Mouse (Mus musculus) activated CD4-positive, CD25-positive, alpha-beta regulatory T cell (primary cell): Measurements from ENCODE around the gene Gm44502. TPM values are rescaled to one million over a fixed set of nuclear protein-coding genes. Genes with fewer than 3 reads are reported as not detected.

Experiments
- polyA plus RNA-seq, 2 experiments: library from polyadenylated mRNA; unstranded; fragments of 100-300 nt; shearing (Covaris generic); gene quantifications; one replicate each; pipeline ENCODE4 v1.2.1; 2017

Gm44502 gene
- under 1 TPM in 1 of 2 experiments, not detected in 1; 0.20 TPM for polyA plus RNA-seq

DNA sequence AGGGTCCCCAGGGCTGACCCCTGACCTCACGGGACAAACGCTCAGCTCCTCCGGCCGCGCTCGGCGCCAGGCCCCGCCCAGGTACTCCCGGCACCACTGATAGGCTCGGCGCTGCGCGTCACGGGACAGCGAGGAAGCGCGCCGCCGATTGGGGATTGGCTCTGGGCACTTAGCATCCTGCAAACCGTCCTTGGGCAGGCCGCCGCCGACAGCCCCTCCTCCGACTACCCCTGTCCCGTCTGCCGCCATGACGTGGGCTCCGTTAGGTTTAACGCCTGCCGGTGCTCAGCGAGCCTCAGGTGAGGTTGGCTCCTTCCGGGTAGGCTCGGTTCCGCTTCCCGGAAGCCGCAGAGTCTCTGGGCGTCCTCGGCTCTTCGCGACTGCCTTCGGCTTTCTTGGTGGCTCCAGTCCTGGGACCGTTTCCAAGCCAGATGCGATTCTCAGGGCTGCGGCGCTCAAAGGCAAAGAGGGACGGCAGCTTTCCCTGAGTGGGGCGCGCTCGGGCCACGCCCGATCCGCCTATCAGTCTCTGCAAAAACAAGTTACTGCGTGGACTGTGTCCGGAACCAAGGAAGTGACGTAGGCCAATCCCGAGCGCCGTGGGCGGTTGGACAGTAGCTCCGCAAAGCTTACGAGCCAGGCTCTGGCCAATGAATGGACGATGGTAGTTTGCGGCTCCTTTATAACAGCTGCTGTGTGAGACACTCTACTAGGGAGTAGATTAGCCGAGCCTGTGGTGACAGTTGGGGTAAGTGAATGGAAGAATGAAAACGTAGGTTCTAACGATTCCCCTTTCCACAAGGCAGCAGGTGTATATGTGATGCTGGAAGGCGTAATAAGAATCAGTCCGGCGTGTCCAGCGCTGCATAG, at the start of gene Gm44502, which contains the start of the genes C730034F03Rik and Chkb:
Gm44502 (minus strand) TSS at position 345 of the 870 bp plus-strand sequence.
C730034F03Rik (plus strand) TSS at position 238 of the 870 bp plus-strand sequence.
Chkb (minus strand) TSS at position 557 of the 870 bp plus-strand sequence.

DNA sequence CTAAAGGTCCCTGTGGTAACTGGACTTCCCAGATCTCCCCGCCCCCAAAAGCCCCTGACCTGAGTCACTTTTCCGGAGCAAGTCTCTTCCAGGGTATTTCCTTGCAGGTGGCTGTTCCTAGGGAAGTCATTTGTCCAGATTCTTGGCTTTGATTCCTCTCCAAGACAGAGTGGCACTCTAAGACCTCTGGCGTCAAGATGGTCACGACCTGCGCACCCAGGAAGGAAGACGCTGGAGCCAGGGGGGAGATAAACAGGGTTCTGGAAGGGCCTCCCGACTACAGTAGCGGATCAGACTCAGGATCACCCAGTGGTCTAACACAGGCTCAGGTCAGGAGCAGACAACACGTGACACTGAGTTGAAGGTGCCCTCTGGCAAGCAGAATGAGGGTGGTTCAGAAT, 47.6 kb upstream of the Gm44502 start, which contains the start of gene Arsa:
Arsa (minus strand) TSS at position 335 of the 401 bp plus-strand sequence.

DNA sequence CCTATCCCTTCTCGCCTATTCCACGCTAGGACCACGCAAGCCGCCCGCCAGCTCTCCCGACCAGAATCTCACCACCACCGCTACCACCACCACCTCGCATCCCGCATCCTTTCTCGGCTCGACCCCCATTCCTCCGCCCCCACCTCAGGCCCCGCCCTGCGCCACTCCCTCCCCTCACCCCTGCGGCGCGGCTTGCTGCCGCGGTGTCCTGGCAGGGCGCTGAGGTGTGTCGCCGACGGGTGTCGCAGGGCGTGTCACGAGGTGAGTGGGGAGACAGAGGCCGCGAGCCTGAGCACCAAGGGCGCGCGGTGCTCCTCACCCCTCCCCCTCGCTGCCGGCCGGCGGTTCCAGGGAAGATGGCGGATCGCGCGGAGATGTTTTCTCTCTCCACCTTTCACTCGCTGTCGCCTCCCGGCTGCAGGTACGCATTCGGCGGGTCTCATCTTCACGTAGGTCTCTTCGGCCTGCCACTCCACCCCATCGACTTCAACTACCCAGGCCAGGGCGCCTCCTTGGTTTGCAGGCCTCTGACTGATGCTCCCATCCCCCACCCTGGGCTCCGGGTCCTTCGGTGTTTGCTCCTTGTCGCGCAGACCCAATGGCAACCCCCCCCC, 24.5 kb upstream of the Gm44502 start, which contains the start of gene Mapk8ip2:
Mapk8ip2 (plus strand) TSS at position 49 of the 614 bp plus-strand sequence.

DNA sequence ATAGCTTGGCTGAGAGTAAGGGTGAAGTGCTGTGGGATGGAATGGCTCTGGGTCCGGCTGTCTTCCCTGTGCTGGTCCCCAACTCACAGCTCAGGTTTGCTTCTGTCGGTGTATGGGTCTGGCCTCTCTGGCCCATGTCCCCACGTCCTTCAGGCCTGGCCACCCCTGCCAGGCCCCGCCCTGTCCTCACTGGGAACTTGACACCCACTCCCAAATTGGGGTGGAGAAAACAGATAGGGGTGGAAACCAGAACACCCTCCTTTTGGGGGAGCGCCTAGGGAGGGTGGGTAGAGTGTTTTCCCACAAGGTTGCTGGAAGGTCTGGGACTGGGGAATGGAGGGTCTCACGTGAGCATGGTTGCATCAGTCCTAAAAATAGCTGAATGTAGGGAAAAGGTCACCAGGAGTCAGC, 3.8 kb downstream of the Gm44502 start, which contains the start of gene Cpt1b:
Cpt1b (minus strand) TSS at position 153 of the 411 bp plus-strand sequence.

GRCm38 (mm10) chr15:89410118-89410517, 19.4 kb downstream of the Gm44502 start, which contains the start of gene Syce3:
Syce3 (minus strand) TSS chr15:89410503.

GRCm38 (mm10) chr15:89384617-89385016, 44.9 kb downstream of the Gm44502 start, which contains the start of gene Klhdc7b:
Klhdc7b (plus strand) TSS chr15:89384917.

DNA sequence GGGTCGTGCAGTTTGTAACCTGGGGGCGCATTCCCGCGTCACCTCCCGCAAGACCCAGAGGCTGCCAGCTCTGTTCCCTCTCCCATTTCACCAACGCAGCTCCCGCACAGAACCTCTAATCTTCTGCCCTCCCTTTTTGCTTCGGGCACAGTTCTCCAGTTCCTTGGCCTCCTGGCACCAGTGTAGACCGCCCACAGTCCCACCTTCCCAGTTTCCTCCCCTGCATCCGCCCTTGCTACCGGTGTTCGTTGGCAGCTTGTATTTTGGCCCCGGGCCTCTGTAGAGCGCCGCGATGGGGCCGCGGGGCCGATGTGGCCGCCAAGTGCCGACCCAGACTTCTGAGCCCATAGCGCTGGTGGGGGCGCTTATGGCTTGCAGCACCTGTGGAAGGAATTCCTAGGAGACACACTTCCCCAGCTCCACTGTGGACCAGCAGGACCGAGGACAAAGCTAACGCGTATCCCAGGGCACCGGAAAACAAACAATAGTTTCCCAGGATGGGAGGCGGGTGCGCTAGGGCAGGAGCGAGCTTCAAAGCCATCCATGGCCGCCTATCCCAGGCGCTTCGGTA, 50.6 kb downstream of the Gm44502 start, which contains the start of gene Odf3b:
Odf3b (minus strand) TSS at position 452 of the 571 bp plus-strand sequence.

GRCm38 (mm10) chr15:89376957-89377356, 52.5 kb downstream of the Gm44502 start, which contains the start of gene Tymp:
Tymp (minus strand) TSS chr15:89377039.

DNA sequence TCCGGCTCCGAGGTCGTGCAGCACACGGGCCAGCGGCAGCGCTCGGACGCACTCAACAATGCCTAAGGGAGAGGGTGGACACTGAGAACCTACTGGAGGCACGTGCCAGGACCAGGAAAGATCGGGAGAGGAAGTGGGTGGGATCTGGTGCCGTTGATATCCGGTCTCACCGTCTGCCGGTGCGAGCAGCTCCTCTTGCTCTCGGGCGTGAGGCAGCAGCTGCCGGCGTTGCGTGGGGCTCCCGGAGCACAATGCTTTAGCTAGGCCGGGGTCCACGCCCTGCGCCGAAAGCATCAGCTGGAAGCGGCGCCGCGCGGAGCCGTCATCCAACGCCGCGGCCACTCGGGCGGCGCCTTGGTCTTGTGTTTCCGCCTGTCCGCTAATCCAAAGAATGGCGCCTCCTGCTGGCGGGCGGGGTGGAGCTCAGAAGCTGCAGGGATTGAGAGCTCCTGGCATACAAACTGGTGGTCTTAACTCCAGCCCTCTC, 55.7 kb downstream of the Gm44502 start, which contains the start of gene Sco2:
Sco2 (minus strand) TSS at position 85 of the 487 bp plus-strand sequence.

Other genes with a start within 250 kb of the Gm44502 start
- gene Plxnb2, start 248.9 kb downstream of the Gm44502 start, polyA plus RNA-seq, result 1 to 10 TPM; 2.0 to 2.7 TPM
- 10 to 100 TPM; 19.1 TPM for gene Dennd6b, start 233.2 kb downstream of the Gm44502 start, polyA plus RNA-seq
- 10 to 100 TPM; 22.0 to 22.6 TPM for gene Ppp6r2, start 218.1 kb downstream of the Gm44502 start, polyA plus RNA-seq
- 100 to 1,000 TPM; 129 to 163 TPM for gene Sbf1, start 114.4 kb downstream of the Gm44502 start, polyA plus RNA-seq
- not detected for gene Adm2, start 107.0 kb downstream of the Gm44502 start, polyA plus RNA-seq
- gene Miox, start 95.3 kb downstream of the Gm44502 start, polyA plus RNA-seq, result 1 to 10 TPM in 1 of 2 experiments, not detected in 1; 1.0 TPM
- gene Lmf2, start 74.0 kb downstream of the Gm44502 start, polyA plus RNA-seq, result 10 to 100 TPM; 42.1 to 65.9 TPM
- gene Ncaph2, start 74.0 kb downstream of the Gm44502 start, polyA plus RNA-seq, result 100 to 1,000 TPM; 146 to 155 TPM
- 1 to 10 TPM; 8.1 to 8.4 TPM for gene Sco2, start 55.9 kb downstream of the Gm44502 start, polyA plus RNA-seq
- 1 to 10 TPM in 1 of 2 experiments, under 1 TPM in 1; 0.50 to 1.5 TPM for gene Tymp, start 52.7 kb downstream of the Gm44502 start, polyA plus RNA-seq
- gene Odf3b, start 50.4 kb downstream of the Gm44502 start, polyA plus RNA-seq, result 1 to 10 TPM in 1 of 2 experiments, under 1 TPM in 1; 0.93 to 1.6 TPM
- under 1 TPM in 1 of 2 experiments, not detected in 1; 0.18 TPM for gene Klhdc7b, start 44.8 kb downstream of the Gm44502 start, polyA plus RNA-seq
- gene Syce3, start 19.2 kb downstream of the Gm44502 start, polyA plus RNA-seq, result under 1 TPM in 1 of 2 experiments, not detected in 1; 0.64 TPM
- under 1 TPM; 0.16 to 0.29 TPM for gene Cpt1b, start 3.8 kb downstream of the Gm44502 start, polyA plus RNA-seq
- 1 to 10 TPM; 5.8 to 7.9 TPM for gene C730034F03Rik, start 107 bp downstream of the Gm44502 start, polyA plus RNA-seq
- gene Chkb, start 212 bp upstream of the Gm44502 start, polyA plus RNA-seq, result 10 to 100 TPM; 93.2 to 94.4 TPM
- gene Mapk8ip2, start 24.2 kb upstream of the Gm44502 start, polyA plus RNA-seq, result under 1 TPM; 0.11 to 0.21 TPM
- gene Arsa, start 47.7 kb upstream of the Gm44502 start, polyA plus RNA-seq, result 10 to 100 TPM in 1 of 2 experiments, 1 to 10 TPM in 1; 9.6 to 18.0 TPM
- gene Shank3, start 69.9 kb upstream of the Gm44502 start, polyA plus RNA-seq, result under 1 TPM in 1 of 2 experiments, not detected in 1; 0.49 TPM
- gene Acr, start 138.6 kb upstream of the Gm44502 start, polyA plus RNA-seq, result not detected
- gene Rabl2, start 162.2 kb upstream of the Gm44502 start, polyA plus RNA-seq, result under 1 TPM; 0.74 to 0.81 TPM